Mouse (Mus musculus): ENCODE measurements at regions not wholly inside any gene's neighbourhood (a gene's known extent, or its start where the extent isn't known, plus 50 kb on each side); places are given as distances from the start of the nearest gene placed in this dataset.

DNA sequence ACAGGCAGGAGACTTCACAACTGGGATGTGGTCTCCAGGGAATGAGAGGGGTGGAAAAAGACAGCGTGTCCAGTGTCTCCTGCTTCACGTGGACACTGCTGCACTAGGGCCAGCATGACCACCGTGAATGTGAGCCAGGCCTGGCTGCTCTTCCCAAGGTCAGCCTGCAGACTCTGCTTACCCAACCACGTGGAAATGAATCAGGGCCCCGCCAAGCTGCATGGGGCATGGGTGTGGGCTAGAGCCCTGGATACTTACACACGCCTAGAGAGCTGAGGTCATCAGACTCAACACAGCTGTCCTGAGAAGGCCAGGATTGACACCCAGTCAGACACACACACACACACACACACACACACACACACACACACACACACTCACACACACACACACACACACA is 80.1 kb upstream of the Hk2 start:
- TF ChIP-seq CTCF (IDR thresholded peaks at IDR 0.05; ENCODE audit: low read depth) = no peak
- no peak for TF ChIP-seq EP300 (IDR thresholded peaks at IDR 0.05; ENCODE audit: low read depth)
